Mouse (Mus musculus) ovary, postnatal 36 days (tissue): ENCODE results near the gene Atp2c1.

ENCODE experiments used
- DNase-seq: peaks from one replicate; pipeline ENCODE4 v3.0.0; 2022; ENCODE audit warnings: low spot score, mixed read lengths

Gene Atp2c1

DNA sequence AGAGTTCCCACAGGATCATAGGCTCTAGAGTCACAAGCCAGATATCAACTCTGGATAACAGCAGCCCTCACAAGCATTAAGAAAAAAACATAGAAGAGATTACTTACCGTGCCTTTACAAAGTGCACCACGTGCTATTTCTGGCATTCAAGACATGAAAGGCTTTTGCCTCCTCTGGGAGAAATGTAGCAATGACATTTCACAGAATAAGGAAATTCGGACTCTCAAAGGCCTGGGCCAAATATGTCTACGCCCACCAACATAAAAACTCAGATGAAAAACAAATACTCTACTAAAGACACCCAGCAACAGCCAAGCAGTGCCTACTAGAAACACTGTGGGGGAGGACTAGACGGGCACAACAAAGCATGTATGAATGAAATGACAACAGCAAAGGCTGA lies 38.8 kb downstream of the Atp2c1 start:
- DNase-seq, result no peak

- peak; percentile 7 for DNase-seq
Observed at GRCm38 (mm10) chr9:105484338-105485084, 42.6 kb downstream of the Atp2c1 start.

GRCm38 (mm10) chr9:105483880-105484279 lies 43.2 kb downstream of the Atp2c1 start:
- no peak for DNase-seq

- no peak for DNase-seq
Observed at GRCm38 (mm10) chr9:105482715-105483510, 44.2 kb downstream of the Atp2c1 start.

DNA sequence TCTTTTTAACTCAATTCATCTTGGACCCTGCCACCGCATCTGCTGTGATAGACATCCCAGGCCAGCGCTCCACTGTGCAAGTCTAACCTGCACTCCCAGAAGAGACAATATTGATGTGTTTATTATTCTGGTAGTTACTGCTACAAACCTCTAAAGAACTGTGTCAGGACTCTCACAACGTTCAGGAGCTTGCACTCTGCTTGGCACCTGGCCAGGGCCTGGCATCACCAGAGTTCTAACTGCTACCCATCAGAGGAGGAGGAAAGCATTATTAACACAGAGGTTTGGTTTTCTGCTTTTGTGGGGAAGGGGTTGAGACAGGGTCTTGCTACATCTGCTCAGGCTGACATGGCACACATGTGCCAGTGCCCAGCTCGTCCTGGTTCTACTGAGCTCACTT lies 45.0 kb downstream of the Atp2c1 start:
- DNase-seq, result peak; percentile 15

GRCm38 (mm10) chr9:105476134-105476533 lies 51.0 kb downstream of the Atp2c1 start:
- no peak for DNase-seq

DNA sequence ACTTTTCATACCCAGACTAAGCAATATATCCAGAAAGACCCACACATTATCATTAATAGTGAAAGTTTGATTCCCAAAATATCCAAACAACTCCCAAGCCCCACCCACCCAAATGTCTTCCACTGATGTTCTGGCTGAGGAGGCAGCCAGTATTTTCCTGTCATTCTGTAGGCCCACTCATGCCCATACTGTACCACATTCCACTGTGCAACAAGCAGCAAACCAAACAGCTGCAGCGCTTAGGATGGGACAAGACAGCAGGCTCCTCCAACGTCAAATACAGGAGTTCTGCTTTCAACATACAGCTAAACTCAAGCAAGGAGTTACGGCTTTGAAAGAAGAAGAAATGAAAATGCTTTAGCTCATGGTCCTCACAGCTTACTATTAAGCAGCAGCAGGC lies 52.2 kb downstream of the Atp2c1 start:
- no peak for DNase-seq

DNA sequence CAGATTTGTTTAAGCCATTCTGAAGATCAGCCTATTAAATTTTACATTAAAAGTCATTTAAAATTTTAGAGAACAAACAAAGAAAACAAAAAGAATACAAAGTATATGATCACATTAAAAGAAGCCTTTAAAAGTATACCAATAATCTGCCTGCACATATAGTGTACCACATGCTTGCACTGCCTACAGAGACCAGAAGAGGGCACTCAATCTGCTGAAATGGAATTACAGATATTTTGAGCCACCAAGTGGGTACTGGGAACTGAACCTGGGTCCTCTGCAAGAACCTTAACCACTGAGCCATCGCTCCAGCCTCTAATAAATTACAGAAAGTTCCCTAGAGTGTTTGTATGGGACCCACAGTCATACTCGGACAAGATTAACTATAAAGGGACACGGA lies 59.3 kb downstream of the Atp2c1 start:
- DNase-seq, result no peak

- no peak for DNase-seq
Observed at GRCm38 (mm10) chr9:105461496-105461895, 65.6 kb downstream of the Atp2c1 start.

DNA sequence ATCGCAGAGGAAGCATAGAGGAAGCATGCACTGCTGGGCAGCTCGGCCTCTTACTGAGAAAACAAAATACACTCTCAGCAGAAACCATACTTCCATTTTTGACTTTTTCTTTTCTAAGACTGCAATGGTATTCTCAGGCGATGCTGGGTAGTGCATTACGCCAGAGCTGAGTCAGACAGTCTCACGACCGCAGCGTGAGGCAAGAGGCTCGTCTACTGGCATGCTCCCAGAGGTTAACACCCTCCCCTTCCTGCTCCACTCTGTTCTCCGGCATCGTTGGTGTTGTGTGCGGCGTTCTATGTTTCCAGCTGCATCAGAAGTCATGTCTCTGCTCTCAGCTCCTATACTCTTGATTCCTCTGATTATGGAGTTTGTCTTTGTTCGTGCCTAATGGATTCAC lies 68.1 kb downstream of the Atp2c1 start:
- no peak for DNase-seq

GRCm38 (mm10) chr9:105408549-105408948 lies 118.6 kb downstream of the Atp2c1 start:
- no peak for DNase-seq

DNA sequence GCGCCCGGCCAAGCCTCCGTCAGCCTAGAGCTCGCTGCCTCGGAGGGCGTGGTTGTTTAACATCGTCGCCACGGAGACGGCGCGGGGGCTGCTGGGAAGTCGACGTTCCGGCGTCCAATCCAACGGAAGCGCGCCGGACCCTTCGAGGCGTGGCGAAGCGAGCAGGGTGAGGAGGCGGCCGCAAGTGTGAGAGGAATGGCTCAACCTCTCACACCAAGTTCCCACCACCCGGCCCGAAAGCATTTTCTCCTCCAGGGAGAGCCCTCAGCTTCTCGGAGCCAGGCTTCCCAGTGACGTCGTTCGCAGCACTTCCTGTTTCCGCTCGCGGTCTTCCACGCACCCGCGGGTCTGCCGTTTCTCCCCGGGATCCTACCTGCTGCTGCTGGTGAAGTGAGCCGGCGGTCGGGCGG lies 131.9 kb downstream of the Atp2c1 start, which contains the start of the genes Aste1 and Nek11:
Aste1 (plus strand) TSS at position 175 of the 410 bp plus-strand sequence.
Nek11 (minus strand) TSS at position 307 of the 410 bp plus-strand sequence.
- DNase-seq, result peak; percentile 93

GRCm38 (mm10) chr9:105394720-105395119 lies 132.4 kb downstream of the Atp2c1 start:
- DNase-seq, result no peak

DNA sequence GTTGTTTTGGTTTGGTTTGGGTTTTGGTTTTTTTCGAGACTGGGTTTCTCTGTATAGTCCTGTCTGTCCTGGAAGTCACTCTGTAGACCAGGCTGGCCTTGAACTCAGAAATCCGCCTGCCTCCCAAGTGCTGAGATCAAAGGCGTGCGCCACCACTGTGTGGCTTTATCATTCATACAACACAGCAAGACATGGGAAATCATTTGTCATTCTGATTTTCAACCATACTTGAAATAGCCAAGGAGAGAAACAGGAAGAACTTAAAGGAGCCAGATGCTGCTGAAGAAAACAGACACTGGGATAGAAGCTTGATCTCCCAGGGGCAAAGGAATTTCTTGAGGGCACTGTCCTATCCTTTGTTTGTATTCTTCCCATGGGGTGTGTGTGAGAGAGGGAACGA lies 136.5 kb downstream of the Atp2c1 start:
- DNase-seq, result no peak

- peak; percentile 57 for DNase-seq
Observed at GRCm38 (mm10) chr9:105389289-105389688, 137.8 kb downstream of the Atp2c1 start.

DNA sequence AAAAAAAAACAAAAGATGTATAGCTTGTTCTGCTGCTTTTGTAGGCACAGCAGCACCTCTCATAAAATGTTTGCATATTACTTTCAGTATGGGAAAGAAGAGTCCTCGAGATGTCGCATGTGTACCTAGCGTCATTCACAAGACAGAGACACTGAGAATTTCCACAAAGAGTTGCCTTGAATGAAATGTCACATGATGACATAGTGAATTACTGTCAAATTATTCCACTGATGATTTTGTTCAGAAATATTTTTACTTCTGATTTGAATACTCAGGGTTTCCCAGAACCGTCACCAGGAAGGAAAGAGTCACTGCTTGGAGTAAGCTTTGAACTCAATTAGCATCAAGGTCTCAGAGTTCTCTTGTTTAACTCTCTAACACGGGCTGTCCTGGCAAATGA lies 139.7 kb downstream of the Atp2c1 start:
- DNase-seq, result no peak

DNA sequence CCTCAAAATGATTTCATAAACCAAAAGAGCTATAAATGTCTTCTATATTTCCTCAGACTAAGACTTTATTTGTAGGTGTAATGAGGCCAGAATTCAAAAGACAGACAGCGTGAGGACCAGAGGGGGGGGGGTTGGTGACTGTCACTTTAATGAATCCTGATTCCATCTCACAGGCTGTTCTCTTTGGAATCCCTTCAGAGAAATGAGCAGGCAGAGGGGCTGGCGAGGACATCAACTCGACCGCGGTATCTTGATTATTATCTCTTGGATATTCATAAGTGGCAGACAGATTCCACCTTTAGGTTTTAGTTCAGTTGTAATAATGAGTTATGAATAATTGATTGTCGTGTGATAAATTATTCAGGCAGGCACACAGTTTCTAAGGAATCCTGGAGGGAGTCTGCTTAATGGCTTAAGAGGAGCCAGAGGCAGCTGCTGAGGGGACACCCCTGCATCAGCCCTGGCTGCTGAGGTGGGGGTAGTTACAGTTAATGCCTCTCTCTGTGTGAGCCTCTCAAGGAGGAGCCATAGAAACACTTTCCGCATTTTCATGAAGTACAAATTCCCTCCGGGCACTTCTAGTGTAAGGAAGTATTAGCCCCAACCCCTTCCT lies 147.5 kb downstream of the Atp2c1 start:
- no peak for DNase-seq

- DNase-seq, result no peak
Observed at GRCm38 (mm10) chr9:105377622-105378021, 149.5 kb downstream of the Atp2c1 start.

DNA sequence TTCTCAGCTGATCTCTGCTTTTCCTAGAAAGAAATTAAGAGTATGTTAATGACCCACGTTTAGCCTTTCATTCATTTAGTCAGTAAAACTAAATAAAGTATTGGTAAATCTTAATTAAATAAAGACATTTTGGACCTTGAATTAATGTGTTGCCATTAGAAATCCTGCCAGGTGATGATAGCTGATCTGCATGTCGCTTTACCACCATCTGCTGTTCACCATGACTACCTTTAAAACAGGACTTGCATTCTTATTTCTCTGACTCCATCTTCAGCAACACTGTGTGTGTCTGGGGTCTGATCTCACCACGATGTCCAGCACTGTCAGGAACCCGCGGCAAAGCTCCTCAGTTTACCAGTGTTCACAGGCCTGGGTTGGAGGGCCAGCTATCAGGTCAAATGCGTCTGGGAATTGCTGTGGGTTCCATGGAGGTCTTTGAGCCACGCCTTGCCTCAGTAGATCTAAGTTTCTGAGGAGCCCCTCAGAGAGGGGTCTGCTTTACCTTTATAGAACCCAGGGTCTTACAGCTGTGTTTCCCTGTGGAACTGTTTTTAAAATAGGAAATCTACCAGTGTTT lies 150.1 kb downstream of the Atp2c1 start:
- DNase-seq, result no peak

DNA sequence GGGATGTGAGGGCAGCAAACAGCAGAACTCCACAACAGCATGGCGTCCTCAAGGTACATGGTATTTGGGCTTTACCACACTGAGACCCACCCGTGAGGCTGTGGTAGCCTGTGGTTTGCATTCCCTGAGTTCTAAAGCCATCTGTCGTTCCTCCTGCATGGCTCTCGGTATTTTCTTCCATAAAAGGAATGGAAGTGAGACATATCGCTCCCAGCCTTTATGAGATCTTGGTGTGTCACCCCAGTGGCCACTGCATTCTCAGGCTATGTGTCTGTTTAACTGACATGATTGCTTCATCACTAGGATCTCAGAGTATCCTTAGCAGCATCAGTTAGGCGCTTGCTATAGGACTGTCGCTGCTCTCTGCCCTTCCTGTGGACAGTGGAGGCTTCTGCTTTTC lies 150.7 kb downstream of the Atp2c1 start:
- DNase-seq, result no peak

DNA sequence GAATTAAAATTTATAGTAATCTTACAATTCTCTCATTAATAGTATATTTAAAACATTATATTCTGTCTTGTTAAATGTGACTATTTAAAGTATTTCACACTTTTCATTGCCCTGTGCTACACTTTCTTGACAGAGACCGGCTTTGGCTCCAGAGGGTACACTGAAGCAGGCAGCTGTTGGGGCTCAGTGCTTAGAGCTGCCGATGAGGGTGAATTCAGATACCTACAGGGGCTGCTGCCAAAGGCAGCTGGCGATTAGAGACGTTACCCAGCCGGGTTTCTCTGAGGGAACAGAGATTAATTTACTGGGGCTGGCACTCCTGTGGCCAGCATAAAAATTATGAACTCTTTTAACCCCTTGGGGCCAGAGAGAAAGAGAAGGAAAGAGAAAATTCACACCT lies 152.8 kb downstream of the Atp2c1 start:
- no peak for DNase-seq

GRCm38 (mm10) chr9:105368605-105369004 lies 158.5 kb downstream of the Atp2c1 start:
- DNase-seq, result no peak
